Mouse (Mus musculus): ENCODE data around the gene Agxt2. TPM values are rescaled to one million over a fixed set of nuclear protein-coding genes. Genes with fewer than 3 reads are reported as not detected.

The Agxt2 gene
- total RNA-seq (2021): not detected

- no peak for DNase-seq
- intact Hi-C loops (cut with DNase I): no loop called here
Observed at GRCm38 (mm10) chr15:10358039-10358948, at the start of gene Agxt2. Gene Agxt2 (plus strand): TSS chr15:10358532.

- intact Hi-C loops (cut with DNase I): loop anchor here (5.0 kb wide), 1 partner anchor 855 kb away; no protein-coding TSS in a partner anchor
- DNase-seq: no peak
Observed at GRCm38 (mm10) chr15:10311826-10312225, 46.5 kb upstream of the Agxt2 start.

- intact Hi-C loops (cut with DNase I): loop anchor here (5.0 kb wide), 1 partner anchor 856 kb away; no protein-coding TSS in a partner anchor
- DNase-seq: peak; percentile 54
Observed at GRCm38 (mm10) chr15:10313522-10314455, 44.5 kb upstream of the Agxt2 start.

GRCm38 (mm10) chr15:10325080-10325479 lies 33.3 kb upstream of the Agxt2 start, which contains the start of gene Gm21973:
Gene Gm21973 (plus strand): TSS chr15:10325380.
- DNase-seq: no peak
- intact Hi-C loops (cut with DNase I): no loop called here

GRCm38 (mm10) chr15:10330626-10331025 lies 27.7 kb upstream of the Agxt2 start:
- no peak for DNase-seq
- intact Hi-C loops (cut with DNase I): no loop called here

- DNase-seq: no peak
- intact Hi-C loops (cut with DNase I): no loop called here
Observed at GRCm38 (mm10) chr15:10332566-10332965, 25.8 kb upstream of the Agxt2 start.

GRCm38 (mm10) chr15:10338606-10339005 lies 19.7 kb upstream of the Agxt2 start:
- DNase-seq: no peak
- intact Hi-C loops (cut with DNase I): no loop called here

- no peak for DNase-seq
- intact Hi-C loops (cut with DNase I): no loop called here
Observed at GRCm38 (mm10) chr15:10347044-10347443, 11.3 kb upstream of the Agxt2 start.

GRCm38 (mm10) chr15:10366331-10366730 lies 8.0 kb downstream of the Agxt2 start:
- DNase-seq: no peak
- intact Hi-C loops (cut with DNase I): no loop called here

- intact Hi-C loops (cut with DNase I): no loop called here
- no peak for DNase-seq
Observed at GRCm38 (mm10) chr15:10375404-10375803, 17.1 kb downstream of the Agxt2 start.

- intact Hi-C loops (cut with DNase I): no loop called here
- no peak for DNase-seq
Observed at GRCm38 (mm10) chr15:10378338-10378959, 20.1 kb downstream of the Agxt2 start.

GRCm38 (mm10) chr15:10379757-10380458 lies 21.6 kb downstream of the Agxt2 start:
- no peak for DNase-seq
- intact Hi-C loops (cut with DNase I): no loop called here

GRCm38 (mm10) chr15:10387263-10387662 lies 28.9 kb downstream of the Agxt2 start:
- no peak for DNase-seq
- intact Hi-C loops (cut with DNase I): no loop called here

- DNase-seq: no peak
- intact Hi-C loops (cut with DNase I): no loop called here
Observed at GRCm38 (mm10) chr15:10399795-10400194, 41.5 kb downstream of the Agxt2 start.

- DNase-seq: no peak
- intact Hi-C loops (cut with DNase I): no loop called here
Observed at GRCm38 (mm10) chr15:10400415-10400814, 42.1 kb downstream of the Agxt2 start.

- DNase-seq: no peak
- intact Hi-C loops (cut with DNase I): no loop called here
Observed at GRCm38 (mm10) chr15:10409842-10410241, 51.5 kb downstream of the Agxt2 start.

GRCm38 (mm10) chr15:10410881-10411280 lies 52.5 kb downstream of the Agxt2 start:
- intact Hi-C loops (cut with DNase I): no loop called here
- no peak for DNase-seq

- no peak for DNase-seq
- intact Hi-C loops (cut with DNase I): no loop called here
Observed at GRCm38 (mm10) chr15:10413656-10414055, 55.3 kb downstream of the Agxt2 start.

- peak; percentile 7 for DNase-seq
- intact Hi-C loops (cut with DNase I): no loop called here
Observed at GRCm38 (mm10) chr15:10421138-10421784, 62.9 kb downstream of the Agxt2 start.

- intact Hi-C loops (cut with DNase I): no loop called here
- no peak for DNase-seq
Observed at GRCm38 (mm10) chr15:10421785-10422144, 63.4 kb downstream of the Agxt2 start.

Measured in left cerebral cortex, postnatal 4 days (tissue).